Mouse (Mus musculus): ENCODE measurements at regions not wholly inside any gene's neighbourhood (a gene's known extent, or its start where the extent isn't known, plus 50 kb on each side); places are given as distances from the start of the nearest gene placed in this dataset.

GRCm38 (mm10) chr12:106183973-106184372, 173.9 kb downstream of the Vrk1 start:
- in situ Hi-C loops (cut with MboI; ENCODE audit: low pct_unique_long_range_greater_than_20kb in 1 of 2, low sequenced_read_pairs in 2 of 2, unreplicated experiment in 1 of 2): no loop called here

- in situ Hi-C loops (cut with MboI; ENCODE audit: low pct_unique_long_range_greater_than_20kb in 1 of 2, low sequenced_read_pairs in 2 of 2, unreplicated experiment in 1 of 2): no loop called here
Observed at GRCm38 (mm10) chr12:106185398-106186077, 175.5 kb downstream of the Vrk1 start.

GRCm38 (mm10) chr12:106186501-106186900, 176.5 kb downstream of the Vrk1 start:
- in situ Hi-C loops (cut with MboI; ENCODE audit: low pct_unique_long_range_greater_than_20kb in 1 of 2, low sequenced_read_pairs in 2 of 2, unreplicated experiment in 1 of 2): no loop called here

- in situ Hi-C loops (cut with MboI; ENCODE audit: low pct_unique_long_range_greater_than_20kb in 1 of 2, low sequenced_read_pairs in 2 of 2, unreplicated experiment in 1 of 2): no loop called here
Observed at GRCm38 (mm10) chr12:106191771-106192170, 181.7 kb downstream of the Vrk1 start.

- in situ Hi-C loops (cut with MboI; ENCODE audit: low pct_unique_long_range_greater_than_20kb in 1 of 2, low sequenced_read_pairs in 2 of 2, unreplicated experiment in 1 of 2): no loop called here
Observed at GRCm38 (mm10) chr12:106199302-106199701, 189.3 kb downstream of the Vrk1 start.

GRCm38 (mm10) chr12:106203526-106203925, 193.5 kb downstream of the Vrk1 start:
- in situ Hi-C loops (cut with MboI; ENCODE audit: low pct_unique_long_range_greater_than_20kb in 1 of 2, low sequenced_read_pairs in 2 of 2, unreplicated experiment in 1 of 2): no loop called here

GRCm38 (mm10) chr12:106210959-106211358, 200.9 kb downstream of the Vrk1 start:
- in situ Hi-C loops (cut with MboI; ENCODE audit: low pct_unique_long_range_greater_than_20kb in 1 of 2, low sequenced_read_pairs in 2 of 2, unreplicated experiment in 1 of 2): no loop called here

- in situ Hi-C loops (cut with MboI; ENCODE audit: low pct_unique_long_range_greater_than_20kb in 1 of 2, low sequenced_read_pairs in 2 of 2, unreplicated experiment in 1 of 2): no loop called here
Observed at GRCm38 (mm10) chr12:106211488-106211887, 201.5 kb downstream of the Vrk1 start.

GRCm38 (mm10) chr12:106212397-106212796, 202.4 kb downstream of the Vrk1 start:
- in situ Hi-C loops (cut with MboI; ENCODE audit: low pct_unique_long_range_greater_than_20kb in 1 of 2, low sequenced_read_pairs in 2 of 2, unreplicated experiment in 1 of 2): no loop called here

- in situ Hi-C loops (cut with MboI; ENCODE audit: low pct_unique_long_range_greater_than_20kb in 1 of 2, low sequenced_read_pairs in 2 of 2, unreplicated experiment in 1 of 2): no loop called here
Observed at GRCm38 (mm10) chr12:106220071-106220470, 210.0 kb downstream of the Vrk1 start.

GRCm38 (mm10) chr12:106226276-106226675, 216.2 kb downstream of the Vrk1 start:
- in situ Hi-C loops (cut with MboI; ENCODE audit: low pct_unique_long_range_greater_than_20kb in 1 of 2, low sequenced_read_pairs in 2 of 2, unreplicated experiment in 1 of 2): no loop called here

- in situ Hi-C loops (cut with MboI; ENCODE audit: low pct_unique_long_range_greater_than_20kb in 1 of 2, low sequenced_read_pairs in 2 of 2, unreplicated experiment in 1 of 2): no loop called here
Observed at GRCm38 (mm10) chr12:106226776-106227562, 216.9 kb downstream of the Vrk1 start.

GRCm38 (mm10) chr12:106227563-106227840, 217.5 kb downstream of the Vrk1 start:
- in situ Hi-C loops (cut with MboI; ENCODE audit: low pct_unique_long_range_greater_than_20kb in 1 of 2, low sequenced_read_pairs in 2 of 2, unreplicated experiment in 1 of 2): no loop called here

GRCm38 (mm10) chr12:106245178-106245840, 235.3 kb downstream of the Vrk1 start:
- in situ Hi-C loops (cut with MboI; ENCODE audit: low pct_unique_long_range_greater_than_20kb in 1 of 2, low sequenced_read_pairs in 2 of 2, unreplicated experiment in 1 of 2): no loop called here

GRCm38 (mm10) chr12:106273591-106273990, 263.6 kb downstream of the Vrk1 start:
- in situ Hi-C loops (cut with MboI; ENCODE audit: low pct_unique_long_range_greater_than_20kb in 1 of 2, low sequenced_read_pairs in 2 of 2, unreplicated experiment in 1 of 2): no loop called here

- in situ Hi-C loops (cut with MboI; ENCODE audit: low pct_unique_long_range_greater_than_20kb in 1 of 2, low sequenced_read_pairs in 2 of 2, unreplicated experiment in 1 of 2): no loop called here
Observed at GRCm38 (mm10) chr12:106277886-106278285, 267.9 kb downstream of the Vrk1 start.

GRCm38 (mm10) chr12:106282491-106283106, 272.6 kb downstream of the Vrk1 start:
- in situ Hi-C loops (cut with MboI; ENCODE audit: low pct_unique_long_range_greater_than_20kb in 1 of 2, low sequenced_read_pairs in 2 of 2, unreplicated experiment in 1 of 2): no loop called here

GRCm38 (mm10) chr12:106284814-106285213, 274.8 kb downstream of the Vrk1 start:
- in situ Hi-C loops (cut with MboI; ENCODE audit: low pct_unique_long_range_greater_than_20kb in 1 of 2, low sequenced_read_pairs in 2 of 2, unreplicated experiment in 1 of 2): no loop called here

GRCm38 (mm10) chr12:106288791-106289515, 278.9 kb downstream of the Vrk1 start:
- in situ Hi-C loops (cut with MboI; ENCODE audit: low pct_unique_long_range_greater_than_20kb in 1 of 2, low sequenced_read_pairs in 2 of 2, unreplicated experiment in 1 of 2): no loop called here
